Mouse (Mus musculus) lung, postnatal 4 days (tissue): ENCODE data around the gene Gabbr2.

Source experiments
- DNase-seq, 2 experiments: peaks; one replicate each; pipeline ENCODE4 v3.0.0; 2021

Gabbr2 gene

GRCm38 (mm10) chr4:46915476-46915875 is 76.2 kb downstream of the Gabbr2 start:
- DNase-seq: no peak

GRCm38 (mm10) chr4:46914606-46915005 is 77.1 kb downstream of the Gabbr2 start:
- no peak for DNase-seq

GRCm38 (mm10) chr4:46906036-46906691 is 85.5 kb downstream of the Gabbr2 start:
- no peak for DNase-seq

GRCm38 (mm10) chr4:46905152-46905551 is 86.5 kb downstream of the Gabbr2 start:
- DNase-seq: no peak

- DNase-seq: no peak
These were observed 87.5 kb downstream of the Gabbr2 start for GRCm38 (mm10) chr4:46904129-46904528.

GRCm38 (mm10) chr4:46898546-46898945 is 93.1 kb downstream of the Gabbr2 start:
- DNase-seq: no peak

GRCm38 (mm10) chr4:46897634-46898399 is 93.9 kb downstream of the Gabbr2 start:
- no peak for DNase-seq

- DNase-seq: no peak
These were observed 97.5 kb downstream of the Gabbr2 start for GRCm38 (mm10) chr4:46894144-46894543.

- no peak for DNase-seq
These were observed 102.5 kb downstream of the Gabbr2 start for GRCm38 (mm10) chr4:46889175-46889574.

GRCm38 (mm10) chr4:46885627-46886383 is 105.9 kb downstream of the Gabbr2 start:
- DNase-seq: peak in 1 of 2 experiments; percentile 34

- DNase-seq: no peak
These were observed 107.5 kb downstream of the Gabbr2 start for GRCm38 (mm10) chr4:46884132-46884531.

- DNase-seq: no peak
These were observed 108.1 kb downstream of the Gabbr2 start for GRCm38 (mm10) chr4:46883546-46883945.

GRCm38 (mm10) chr4:46883047-46883446 is 108.6 kb downstream of the Gabbr2 start:
- DNase-seq: peak in 1 of 2 experiments; percentile 26

- DNase-seq: no peak
These were observed 110.4 kb downstream of the Gabbr2 start for GRCm38 (mm10) chr4:46881271-46881670.

GRCm38 (mm10) chr4:46879943-46880342 is 111.7 kb downstream of the Gabbr2 start:
- no peak for DNase-seq

- DNase-seq: no peak
These were observed 118.9 kb downstream of the Gabbr2 start for GRCm38 (mm10) chr4:46872750-46873149.

- DNase-seq: peak in 1 of 2 experiments; percentile 42
These were observed 121.5 kb downstream of the Gabbr2 start for GRCm38 (mm10) chr4:46870157-46870556.

GRCm38 (mm10) chr4:46869380-46869779 is 122.3 kb downstream of the Gabbr2 start:
- no peak for DNase-seq

GRCm38 (mm10) chr4:46868921-46869320 is 122.8 kb downstream of the Gabbr2 start:
- no peak for DNase-seq

- peak; percentile 27 to 37 for DNase-seq
These were observed 123.5 kb downstream of the Gabbr2 start for GRCm38 (mm10) chr4:46868181-46868580.

GRCm38 (mm10) chr4:46867779-46868178 is 123.9 kb downstream of the Gabbr2 start:
- DNase-seq: no peak

- no peak for DNase-seq
These were observed 125.6 kb downstream of the Gabbr2 start for GRCm38 (mm10) chr4:46866070-46866469.

GRCm38 (mm10) chr4:46863721-46864120 is 128.0 kb downstream of the Gabbr2 start:
- DNase-seq: no peak

GRCm38 (mm10) chr4:46862677-46863076 is 129.0 kb downstream of the Gabbr2 start:
- DNase-seq: no peak
